Mouse (Mus musculus): ENCODE measurements at regions not wholly inside any gene's neighbourhood (a gene's known extent, or its start where the extent isn't known, plus 50 kb on each side); places are given as distances from the start of the nearest gene placed in this dataset.

GRCm38 (mm10) chr1:193905711-193906110 lies 535.6 kb upstream of the Camk1g start:
- H3K4me1 ChIP-seq (replicated peaks): no peaks in the 10 kb centered on the region
- no peak overlapping the region for H3K4me3 ChIP-seq
- H3K4me2 ChIP-seq: no peak overlapping the region

GRCm38 (mm10) chr1:193894072-193894471 lies 524.0 kb upstream of the Camk1g start:
- Histone ChIP-seq H3K27ac (ENCODE audit: poor library complexity, severe bottlenecking) (no peak overlapping the region), H3K4me2 (no peak overlapping the region), H3K9ac (no peak overlapping the region), H3K36me3 (no peaks in the 10 kb centered on the region), H3K4me1 (replicated peaks) (peaks cover 7% of the 10 kb centered on the region), H3K27me3 (replicated peaks) (no peaks in the 10 kb centered on the region), H3K9me3 (replicated peaks) (no peaks in the 10 kb centered on the region), H3K4me3 (no peak overlapping the region)
- ATAC-seq (ENCODE audit: insufficient number of reproducible peaks, low FRiP score): no peak

More at GRCm38 (mm10) chr1:193905711-193906110, 535.6 kb upstream of the Camk1g start:
- H3K36me3 ChIP-seq: no peaks in the 10 kb centered on the region
- ATAC-seq (ENCODE audit: insufficient number of reproducible peaks, low FRiP score): no peak
- no peak overlapping the region for H3K27ac ChIP-seq (ENCODE audit: poor library complexity, severe bottlenecking)
- H3K9me3 ChIP-seq (replicated peaks): no peaks in the 10 kb centered on the region
- H3K9ac ChIP-seq: no peak overlapping the region
- no peaks in the 10 kb centered on the region for H3K27me3 ChIP-seq (replicated peaks)

GRCm38 (mm10) chr1:193876540-193876939 lies 506.4 kb upstream of the Camk1g start:
- ATAC-seq (ENCODE audit: insufficient number of reproducible peaks, low FRiP score): peak; percentile 82
- Histone ChIP-seq H3K27ac (ENCODE audit: poor library complexity, severe bottlenecking) (peak overlapping the region; percentile 67), H3K4me3 (no peak overlapping the region), H3K4me2 (no peak overlapping the region), H3K27me3 (replicated peaks) (no peaks in the 10 kb centered on the region), H3K9ac (no peak overlapping the region), H3K9me3 (replicated peaks) (no peaks in the 10 kb centered on the region), H3K4me1 (replicated peaks) (peaks cover 20% of the 10 kb centered on the region), H3K36me3 (no peaks in the 10 kb centered on the region)
- 14% methylated on average over 2 of the region's 2 CpGs for WGBS

GRCm38 (mm10) chr1:193876121-193876520 lies 506.0 kb upstream of the Camk1g start:
- Histone ChIP-seq H3K9me3 (replicated peaks) (no peaks in the 10 kb centered on the region), H3K4me2 (no peak overlapping the region), H3K36me3 (no peaks in the 10 kb centered on the region), H3K9ac (no peak overlapping the region), H3K4me3 (no peak overlapping the region), H3K27me3 (replicated peaks) (no peaks in the 10 kb centered on the region), H3K27ac (ENCODE audit: poor library complexity, severe bottlenecking) (peak overlapping the region; percentile 67), H3K4me1 (replicated peaks) (peaks cover 20% of the 10 kb centered on the region)
- ATAC-seq (ENCODE audit: insufficient number of reproducible peaks, low FRiP score): peak; percentile 48; the same call in 1 of the 2 replicates

GRCm38 (mm10) chr1:193875287-193875686 lies 505.2 kb upstream of the Camk1g start:
- H3K9ac ChIP-seq: no peak overlapping the region
- no peaks in the 10 kb centered on the region for H3K36me3 ChIP-seq
- peaks cover 20% of the 10 kb centered on the region for H3K4me1 ChIP-seq (replicated peaks)
- WGBS: 70% methylated on average over 3 of the region's 3 CpGs
- H3K4me2 ChIP-seq: no peak overlapping the region
- ATAC-seq (ENCODE audit: insufficient number of reproducible peaks, low FRiP score): no peak
- no peaks in the 10 kb centered on the region for H3K9me3 ChIP-seq (replicated peaks)
- H3K4me3 ChIP-seq: no peak overlapping the region
- no peak overlapping the region for H3K27ac ChIP-seq (ENCODE audit: poor library complexity, severe bottlenecking)
- no peaks in the 10 kb centered on the region for H3K27me3 ChIP-seq (replicated peaks)

- ATAC-seq (ENCODE audit: insufficient number of reproducible peaks, low FRiP score): no peak
- no peak overlapping the region for H3K4me3 ChIP-seq
- no peaks in the 10 kb centered on the region for H3K9me3 ChIP-seq (replicated peaks)
- no peaks in the 10 kb centered on the region for H3K36me3 ChIP-seq
- H3K4me1 ChIP-seq (replicated peaks): peaks cover 6% of the 10 kb centered on the region
- H3K27ac ChIP-seq (ENCODE audit: poor library complexity, severe bottlenecking): no peak overlapping the region
- 77% methylated on average over 2 of the region's 2 CpGs for WGBS
- H3K27me3 ChIP-seq (replicated peaks): no peaks in the 10 kb centered on the region
- no peak overlapping the region for H3K9ac ChIP-seq
- no peak overlapping the region for H3K4me2 ChIP-seq
These were observed 500.6 kb upstream of the Camk1g start for GRCm38 (mm10) chr1:193870731-193871130.

GRCm38 (mm10) chr1:193868639-193869320 lies 498.7 kb upstream of the Camk1g start:
- Histone ChIP-seq H3K9ac (no peak overlapping the region), H3K4me1 (replicated peaks) (no peaks in the 10 kb centered on the region), H3K4me2 (no peak overlapping the region), H3K36me3 (no peaks in the 10 kb centered on the region), H3K9me3 (replicated peaks) (no peaks in the 10 kb centered on the region), H3K27ac (ENCODE audit: poor library complexity, severe bottlenecking) (no peak overlapping the region), H3K27me3 (replicated peaks) (no peaks in the 10 kb centered on the region), H3K4me3 (no peak overlapping the region)
- ATAC-seq (ENCODE audit: insufficient number of reproducible peaks, low FRiP score): no peak
- 79% methylated on average over 4 of the region's 4 CpGs for WGBS

- H3K4me3 ChIP-seq: no peak overlapping the region
- no peak for ATAC-seq (ENCODE audit: insufficient number of reproducible peaks, low FRiP score)
- no peaks in the 10 kb centered on the region for H3K27me3 ChIP-seq (replicated peaks)
- H3K4me2 ChIP-seq: no peak overlapping the region
- H3K9me3 ChIP-seq (replicated peaks): no peaks in the 10 kb centered on the region
- H3K4me1 ChIP-seq (replicated peaks): peaks cover 5% of the 10 kb centered on the region; the same call in 1 of the 2 replicates
- WGBS: 80% methylated on average over 5 of the region's 5 CpGs
- no peak overlapping the region for H3K9ac ChIP-seq
- no peaks in the 10 kb centered on the region for H3K36me3 ChIP-seq
- H3K27ac ChIP-seq (ENCODE audit: poor library complexity, severe bottlenecking): no peak overlapping the region
These were observed 490.7 kb upstream of the Camk1g start for GRCm38 (mm10) chr1:193860767-193861299.

- H3K4me3 ChIP-seq: no peak overlapping the region
These were observed 490.3 kb upstream of the Camk1g start for GRCm38 (mm10) chr1:193860354-193860753.

GRCm38 (mm10) chr1:193859257-193860125 lies 489.4 kb upstream of the Camk1g start:
- H3K36me3 ChIP-seq: no peaks in the 10 kb centered on the region
- no peak overlapping the region for H3K4me3 ChIP-seq
- no peak for ATAC-seq (ENCODE audit: insufficient number of reproducible peaks, low FRiP score)
- no peaks in the 10 kb centered on the region for H3K9me3 ChIP-seq (replicated peaks)
- no peak overlapping the region for H3K9ac ChIP-seq
- peaks cover 5% of the 10 kb centered on the region; the same call in 1 of the 2 replicates for H3K4me1 ChIP-seq (replicated peaks)
- H3K4me2 ChIP-seq: no peak overlapping the region
- whole genome bisulfite sequencing: 51% methylated on average over 10 of the region's 10 CpGs
- no peaks in the 10 kb centered on the region for H3K27me3 ChIP-seq (replicated peaks)
- no peak overlapping the region for H3K27ac ChIP-seq (ENCODE audit: poor library complexity, severe bottlenecking)

More at GRCm38 (mm10) chr1:193860354-193860753, 490.3 kb upstream of the Camk1g start:
- Histone ChIP-seq H3K4me2 (no peak overlapping the region), H3K9ac (no peak overlapping the region), H3K27ac (ENCODE audit: poor library complexity, severe bottlenecking) (no peak overlapping the region), H3K4me1 (replicated peaks) (peaks cover 5% of the 10 kb centered on the region; the same call in 1 of the 2 replicates), H3K36me3 (no peaks in the 10 kb centered on the region), H3K27me3 (replicated peaks) (no peaks in the 10 kb centered on the region), H3K9me3 (replicated peaks) (no peaks in the 10 kb centered on the region)
- 36% methylated on average over 2 of the region's 2 CpGs for WGBS
- ATAC-seq (ENCODE audit: insufficient number of reproducible peaks, low FRiP score): no peak

- Histone ChIP-seq H3K4me3 (no peak overlapping the region), H3K4me1 (replicated peaks) (no peaks in the 10 kb centered on the region), H3K27ac (ENCODE audit: poor library complexity, severe bottlenecking) (no peak overlapping the region), H3K9ac (no peak overlapping the region), H3K4me2 (no peak overlapping the region), H3K9me3 (replicated peaks) (no peaks in the 10 kb centered on the region), H3K27me3 (replicated peaks) (no peaks in the 10 kb centered on the region), H3K36me3 (no peaks in the 10 kb centered on the region)
- no peak for ATAC-seq (ENCODE audit: insufficient number of reproducible peaks, low FRiP score)
- 76% methylated on average over 5 of the region's 5 CpGs for WGBS
These were observed 477.8 kb upstream of the Camk1g start for GRCm38 (mm10) chr1:193847922-193848321.
